12 mouse cellular contexts compared by ENCODE assay signal in the genomic region with DNA sequence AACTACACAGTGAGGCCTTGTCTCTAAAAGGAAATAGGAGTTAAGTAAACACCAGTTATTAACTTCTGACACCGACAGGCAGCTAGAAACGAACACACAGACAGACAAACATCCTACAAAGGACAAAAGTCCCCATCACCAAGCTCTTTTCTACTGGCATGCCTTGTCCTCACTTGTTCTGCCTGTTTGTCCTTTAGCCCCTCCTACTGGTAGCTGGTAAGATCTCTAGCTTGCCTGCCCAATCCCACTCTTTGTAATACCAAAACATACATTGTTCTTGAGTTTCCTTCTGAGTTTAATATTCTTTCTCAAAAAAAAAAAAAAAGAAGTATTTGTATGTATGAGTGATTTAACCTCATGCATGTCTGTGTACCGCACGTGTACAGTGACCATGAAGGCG. TPM values are rescaled to one million over a fixed set of nuclear protein-coding genes. Genes with fewer than 3 reads are reported as not detected.
DNase-seq lines count a peak whose midpoint lies in the region; TF ChIP-seq lines count a peak whose summit lies in the region.
"Had no signal": no experiment of that assay in that cellular context is flagged by ENCODE, and none has a peak within 500 bp of the region (broad histone marks: within the 10 kb centered on the region; RNA-seq: fewer than 3 reads in every experiment).

No protein-coding gene starts in this region.

- intact Hi-C loops in gastrocnemius, adult 2 months (cut with DNase I), result no loop called here

- no peak overlapping the region for H3K27ac ChIP-seq in gastrocnemius, adult 2 months
- H3K27ac ChIP-seq: macrophage; neural tube, embryonic 13.5 days had no signal

- H3K36me3 ChIP-seq in splenic B cell, adult 2 months (ENCODE audit: control insufficient read depth, insufficient read depth, low read length, poor library complexity, severe bottlenecking), result peaks cover 10% of the 10 kb centered on the region; the same call in 1 of the 2 replicates

- DNase-seq in gastrocnemius, adult 2 months, result no peak
- no peak for DNase-seq in gastrocnemius, postnatal 4 days (ENCODE audit: low spot score in 2 of 2)
- peak; percentile 16 for DNase-seq in lung, postnatal 10 days
- DNase-seq in lung, postnatal 14 days, result no peak
- peak; percentile 68 for DNase-seq in R1 (ENCODE audit: low read depth, low spot score)
- peak; percentile 49 for DNase-seq in splenic B cell, adult 2 months (ENCODE audit: low read depth, low spot score)
- no peak for DNase-seq in adrenal gland, adult 2 months
- no peak for DNase-seq in gastrocnemius, postnatal 25 days
- DNase-seq: right cerebral cortex, postnatal 25 days had no signal

- peak; percentile 40; the same call in 1 of the 2 replicates for TF ChIP-seq CTCF in gastrocnemius, adult 2 months (IDR thresholded peaks at IDR 0.05)

- H3K4me3 ChIP-seq in gastrocnemius, adult 2 months, result no peak overlapping the region
- H3K4me3 ChIP-seq: neural tube, embryonic 13.5 days had no signal

- no peaks in the 10 kb centered on the region for H3K27me3 ChIP-seq in splenic B cell, adult 2 months (ENCODE audit: control insufficient read depth, insufficient read depth, low read length, poor library complexity, severe bottlenecking)
- H3K27me3 ChIP-seq: neural tube, embryonic 13.5 days had no signal

RNA-seq across cellular contexts. Expression of a gene that starts 10.1 kb away (rescaled TPM):
- not detected for total RNA-seq in gastrocnemius, adult 2 months (2021)
- total RNA-seq in gastrocnemius, postnatal 4 days (2021), result not detected
- 1 to 10 TPM in 1 of 2 experiments, not detected in 1; 2.7 TPM for total RNA-seq in adrenal gland, adult 2 months (2021)
- not detected in 2 replicates for polyA plus RNA-seq in adrenal gland, adult 2 months (2012; rRNA removed)
- not detected for total RNA-seq in gastrocnemius, postnatal 25 days (2021)
- total RNA-seq: G1E had no signal
- polyA plus RNA-seq: G1E, macrophage had no signal

RNA-seq across cellular contexts. Expression of a gene that starts 19.6 kb away (rescaled TPM):
- total RNA-seq in gastrocnemius, adult 2 months (2021), result 10 to 100 TPM; 17.9 to 28.5 TPM
- total RNA-seq in gastrocnemius, postnatal 4 days (2021), result 100 to 1,000 TPM; 105 to 109 TPM
- total RNA-seq in adrenal gland, adult 2 months (2021), result 100 to 1,000 TPM; 139 to 162 TPM
- polyA plus RNA-seq in adrenal gland, adult 2 months (2012; rRNA removed), result 141 and 175 TPM in 2 replicates
- 10 to 100 TPM; 21.6 to 24.7 TPM for total RNA-seq in gastrocnemius, postnatal 25 days (2021)

RNA-seq across cellular contexts. Expression of a gene that starts 19.7 kb away (rescaled TPM):
- total RNA-seq in gastrocnemius, adult 2 months (2021), result 10 to 100 TPM in 1 of 2 experiments, 1 to 10 TPM in 1; 9.7 to 12.0 TPM
- 10 to 100 TPM; 31.6 to 37.2 TPM for total RNA-seq in gastrocnemius, postnatal 4 days (2021)
- total RNA-seq in adrenal gland, adult 2 months (2021), result 10 to 100 TPM; 53.2 to 55.5 TPM
- polyA plus RNA-seq in adrenal gland, adult 2 months (2012; rRNA removed), result 32.8 and 45.4 TPM in 2 replicates
- 1 to 10 TPM; 9.6 to 10.0 TPM for total RNA-seq in gastrocnemius, postnatal 25 days (2021)

RNA-seq across cellular contexts. Expression of a gene that starts 20.9 kb away (rescaled TPM):
- total RNA-seq in gastrocnemius, adult 2 months (2021), result 10 to 100 TPM; 12.1 to 13.0 TPM
- 10 to 100 TPM; 46.4 to 56.6 TPM for total RNA-seq in gastrocnemius, postnatal 4 days (2021)
- 10 to 100 TPM; 23.3 to 27.3 TPM for total RNA-seq in adrenal gland, adult 2 months (2021)
- polyA plus RNA-seq in adrenal gland, adult 2 months (2012; rRNA removed), result 12.3 and 20.6 TPM in 2 replicates
- total RNA-seq in gastrocnemius, postnatal 25 days (2021), result 10 to 100 TPM; 14.7 to 16.2 TPM

RNA-seq across cellular contexts. Expression of a gene that starts 33.2 kb away (rescaled TPM):
- total RNA-seq in gastrocnemius, adult 2 months (2021), result 10 to 100 TPM; 21.6 to 28.7 TPM
- total RNA-seq in gastrocnemius, postnatal 4 days (2021), result 10 to 100 TPM; 37.7 to 42.1 TPM
- total RNA-seq in adrenal gland, adult 2 months (2021), result 10 to 100 TPM; 23.3 to 23.8 TPM
- polyA plus RNA-seq in adrenal gland, adult 2 months (2012; rRNA removed), result 182 and 191 TPM in 2 replicates
- 10 to 100 TPM; 21.6 to 26.6 TPM for total RNA-seq in gastrocnemius, postnatal 25 days (2021)

Comparison
In these comparisons a context has a peak if more than half of its experiments do, and no peak if none do; other contexts are left out.
1. DNase-seq: peak in lung, postnatal 10 days (single experiment), R1 (single experiment) and splenic B cell, adult 2 months (single experiment); none in gastrocnemius, adult 2 months (single experiment), gastrocnemius, postnatal 4 days (0 of 2), lung, postnatal 14 days (single experiment), adrenal gland, adult 2 months (single experiment) and gastrocnemius, postnatal 25 days (single experiment).